Mouse (Mus musculus): Measurements from ENCODE around the gene Mdm2.

DNA sequence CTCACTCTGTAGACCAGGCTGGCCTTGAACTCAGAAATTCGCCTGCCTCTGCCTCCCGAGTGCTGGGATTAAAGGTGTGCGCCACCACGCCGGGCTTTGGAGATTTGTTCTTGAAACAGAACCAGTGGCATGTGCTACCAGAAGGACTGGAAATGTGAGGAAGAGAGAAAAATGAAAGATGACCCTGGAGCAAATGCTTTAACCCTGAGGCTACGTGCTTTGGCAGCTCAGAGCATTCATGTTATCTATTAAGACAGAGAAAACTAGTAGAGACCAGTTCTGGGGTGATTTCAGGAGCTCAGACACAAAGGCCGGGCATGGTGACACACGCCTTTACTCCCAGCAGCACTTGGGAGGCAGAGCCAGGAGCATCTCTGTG is 71.3 kb downstream of the Mdm2 start:
- no peak for TF ChIP-seq CTCF (IDR thresholded peaks at IDR 0.05; ENCODE audit: low read depth)
- TF ChIP-seq EP300 (optimal IDR thresholded peaks at IDR 0.05): no peak

Data from stomach, postnatal 0 days (tissue).